Mouse (Mus musculus) left cerebral cortex, adult 18-20 months (tissue): ENCODE measurements around the gene Ptpn12. TPM values are rescaled to one million over a fixed set of nuclear protein-coding genes. Genes with fewer than 3 reads are reported as not detected.
A peak's percentile ranks its signal among the peaks of the same experiment; 100 is the strongest.

Experiments used
- DNase-seq, 2 experiments: peaks; one replicate each; pipeline ENCODE4 v3.0.0; 2021 to 2022; ENCODE audit warnings: low spot score in 2 of 2, mixed read lengths in 1 of 2
- long read RNA-seq, 2 experiments: library from polyadenylated mRNA; stranded (forward); transcript quantifications; one replicate each; pipeline ENCODE4 v2.0.0; 2021
- total RNA-seq, 2 experiments: library from RNA; stranded (reverse); gene quantifications; 2 replicates each; pipeline ENCODE4 v1.2.3; 2021

The Ptpn12 gene
- total RNA-seq = 10 to 100 TPM; 37.8 to 41.5 TPM
- long read RNA-seq, experiment 1, partial matches to known transcripts = 3 of 10 reads
- long read RNA-seq, experiment 1, other reads (novel, unspliced or antisense) = 4 of 10 reads
- long read RNA-seq, experiment 2, partial matches to known transcripts = 0 of 3 reads
- long read RNA-seq, experiment 2, other reads (novel, unspliced or antisense) = 0 of 3 reads

- peak; percentile 91 to 95 for DNase-seq
These were observed at the start of gene Ptpn12 for GRCm38 (mm10) chr5:21055820-21056531. Gene Ptpn12, minus strand, starts transcription at chr5:21055911.

DNA sequence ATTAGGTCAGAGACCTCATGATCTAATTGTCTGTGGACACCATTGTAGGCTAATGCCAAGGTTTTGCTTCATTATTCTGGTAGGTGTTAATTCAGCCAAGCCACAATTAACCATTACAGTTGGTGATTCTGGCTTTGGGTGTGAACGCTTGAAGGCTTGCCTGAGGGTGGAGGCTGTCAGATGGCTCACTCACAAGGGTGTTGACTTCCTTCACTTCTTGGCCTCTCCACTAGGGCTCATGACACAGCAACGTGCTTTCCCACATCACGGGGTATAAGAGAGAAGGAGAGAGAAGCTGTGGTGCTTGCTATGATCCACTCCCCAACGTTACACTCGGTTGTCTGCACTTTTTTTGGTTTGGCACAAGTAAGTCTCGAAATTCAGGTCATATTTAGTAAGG is 35.5 kb upstream of the Ptpn12 start:
- no peak for DNase-seq

- DNase-seq = no peak
These were observed 1.5 kb upstream of the Ptpn12 start for GRCm38 (mm10) chr5:21057217-21057616.

- no peak for DNase-seq
These were observed 884 bp upstream of the Ptpn12 start for GRCm38 (mm10) chr5:21056595-21056994.

DNA sequence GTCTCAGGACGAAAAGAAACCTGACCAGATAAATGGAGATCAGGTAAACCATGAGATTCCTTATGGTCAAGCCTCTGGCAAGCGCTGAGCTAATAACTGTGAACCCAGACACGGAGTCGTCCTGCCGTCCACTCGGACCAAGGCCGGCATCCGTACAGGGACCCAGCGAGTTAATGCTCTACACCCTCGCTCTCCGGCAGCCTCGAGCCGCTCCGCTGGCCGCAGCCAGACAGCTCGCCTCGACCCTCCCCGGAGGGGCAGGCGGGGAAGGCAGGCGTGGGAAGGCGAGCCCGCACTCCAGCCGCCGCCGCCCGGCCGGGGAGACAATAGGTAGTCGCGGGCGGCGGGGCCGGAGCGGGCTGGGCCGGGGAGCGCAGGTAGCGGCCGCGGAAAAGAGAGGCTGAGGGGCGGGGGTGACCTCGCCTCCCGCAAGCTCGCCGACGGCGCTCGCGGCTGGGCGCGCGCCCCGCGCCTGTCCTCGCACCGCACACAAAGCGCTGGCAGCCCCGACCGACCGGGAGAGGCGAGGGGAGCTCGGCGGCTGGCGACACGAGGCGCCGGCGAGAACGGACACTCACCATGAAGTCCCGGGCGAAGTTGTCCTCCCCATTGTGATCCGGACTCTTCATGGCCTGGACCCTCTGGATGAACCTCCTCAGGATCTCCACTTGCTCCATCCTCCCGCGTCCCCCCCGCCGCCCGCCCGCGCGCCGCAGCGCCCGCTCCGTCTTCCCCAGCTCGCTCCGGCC is 466 bp downstream of the Ptpn12 start:
- peak; percentile 33 to 45 for DNase-seq

DNA sequence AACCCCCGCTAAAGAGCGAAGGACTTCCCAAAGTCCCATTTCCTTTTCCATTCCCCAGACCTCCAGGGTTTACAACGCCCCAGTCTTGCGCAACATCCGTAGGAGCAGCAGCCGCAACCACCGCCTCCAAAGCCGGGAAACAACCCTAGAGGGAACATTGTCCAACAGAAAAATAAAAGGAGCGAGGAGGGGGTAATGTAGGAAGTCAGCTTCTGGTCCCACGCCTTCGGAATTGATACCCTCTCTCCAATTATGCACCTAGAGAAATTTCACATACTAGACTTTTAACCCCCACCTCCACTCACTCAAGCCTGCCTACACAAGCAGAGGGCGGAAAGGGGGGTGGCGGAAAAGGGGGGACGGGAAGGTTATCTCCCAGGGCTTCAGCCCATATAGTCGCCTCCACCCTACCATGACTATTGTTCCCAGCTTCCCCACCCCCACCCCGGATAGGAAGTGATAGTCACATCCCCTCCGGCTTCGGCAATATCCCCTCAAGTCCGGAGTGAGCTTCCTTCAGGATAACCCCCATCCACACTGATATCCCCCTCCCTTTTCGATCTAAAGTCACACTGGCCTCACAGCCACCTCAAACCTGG is 1.1 kb downstream of the Ptpn12 start:
- peak; percentile 60 for DNase-seq

DNA sequence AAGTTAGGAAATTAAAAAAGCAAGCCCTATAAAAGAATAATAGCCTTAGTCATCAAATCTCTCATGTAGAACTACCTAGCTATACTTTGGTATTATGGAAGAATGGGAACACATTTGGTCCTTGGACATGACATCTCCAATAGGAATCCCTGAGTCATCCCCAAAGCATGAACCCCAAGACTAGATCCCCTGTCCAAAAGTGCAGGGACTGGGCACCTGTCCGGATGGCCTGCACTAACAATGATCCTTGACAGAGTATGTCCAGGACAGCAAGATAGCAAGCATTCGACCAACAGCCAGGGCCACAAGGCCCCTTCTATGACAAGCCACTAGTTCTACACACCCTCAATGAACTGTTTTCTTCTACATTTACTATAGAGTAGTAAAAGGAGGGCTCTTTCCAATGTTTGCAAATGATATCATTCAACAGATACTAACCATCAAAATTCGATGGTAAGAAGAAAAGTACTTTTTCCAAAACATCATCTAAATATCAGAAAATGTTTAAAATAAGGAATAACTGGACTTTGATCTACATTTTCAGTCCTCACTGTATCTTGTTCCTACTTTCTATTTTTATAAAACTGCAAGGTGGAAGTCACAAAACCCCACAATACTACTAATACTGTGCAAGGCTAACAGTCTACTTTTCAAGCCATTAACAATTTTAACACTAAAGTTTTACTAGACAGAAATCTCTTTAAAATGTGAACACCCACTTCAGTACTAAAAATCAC is 2.0 kb downstream of the Ptpn12 start:
- DNase-seq = no peak

DNA sequence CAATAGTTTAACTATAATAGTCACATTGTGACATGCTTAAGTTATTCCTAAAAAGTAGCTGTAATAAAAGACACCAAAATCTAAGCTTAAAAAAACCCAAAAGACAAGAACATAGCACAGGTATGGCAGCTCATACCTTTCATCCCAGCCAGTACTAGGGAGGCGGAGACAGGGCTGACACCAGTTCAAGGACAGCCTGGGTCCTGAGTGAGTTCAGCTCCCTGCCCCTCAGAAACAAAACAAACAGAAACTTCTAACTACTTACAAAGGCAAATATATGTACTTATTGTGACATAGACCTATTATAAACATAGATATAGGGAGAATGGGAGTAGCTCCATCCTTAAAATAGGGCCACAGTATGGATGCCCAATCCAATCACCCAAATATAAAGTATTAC is 3.2 kb downstream of the Ptpn12 start:
- no peak for DNase-seq

GRCm38 (mm10) chr5:21050770-21051122 is 5.0 kb downstream of the Ptpn12 start:
- DNase-seq = no peak

- DNase-seq = peak; percentile 13 to 28
These were observed 5.5 kb downstream of the Ptpn12 start for GRCm38 (mm10) chr5:21050061-21050769.

GRCm38 (mm10) chr5:21049006-21049405 is 6.7 kb downstream of the Ptpn12 start:
- no peak for DNase-seq

GRCm38 (mm10) chr5:21047114-21047513 is 8.6 kb downstream of the Ptpn12 start:
- DNase-seq = no peak

- no peak for DNase-seq
These were observed 9.3 kb downstream of the Ptpn12 start for GRCm38 (mm10) chr5:21046150-21047048.

DNA sequence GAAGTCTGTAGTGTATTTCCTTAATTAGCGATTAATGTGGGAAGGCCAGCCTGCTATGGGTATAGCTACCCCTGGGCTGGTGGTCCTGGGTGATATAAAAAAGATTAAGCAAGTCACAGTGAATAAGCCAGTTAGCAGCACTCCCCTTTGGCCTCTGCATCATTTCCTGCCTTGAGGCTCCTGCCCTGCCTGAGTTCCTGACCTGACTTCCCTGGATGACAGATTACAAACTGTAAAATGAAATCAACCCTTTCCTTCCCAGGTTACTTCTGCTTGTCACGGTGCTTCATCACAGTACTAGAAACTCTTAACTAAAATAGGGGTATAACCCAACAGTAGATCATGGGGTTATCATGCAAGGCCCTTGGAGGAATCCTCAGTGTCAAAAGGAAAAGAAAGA is 10.2 kb downstream of the Ptpn12 start:
- DNase-seq = no peak

GRCm38 (mm10) chr5:21038100-21038499 is 17.6 kb downstream of the Ptpn12 start:
- no peak for DNase-seq

DNA sequence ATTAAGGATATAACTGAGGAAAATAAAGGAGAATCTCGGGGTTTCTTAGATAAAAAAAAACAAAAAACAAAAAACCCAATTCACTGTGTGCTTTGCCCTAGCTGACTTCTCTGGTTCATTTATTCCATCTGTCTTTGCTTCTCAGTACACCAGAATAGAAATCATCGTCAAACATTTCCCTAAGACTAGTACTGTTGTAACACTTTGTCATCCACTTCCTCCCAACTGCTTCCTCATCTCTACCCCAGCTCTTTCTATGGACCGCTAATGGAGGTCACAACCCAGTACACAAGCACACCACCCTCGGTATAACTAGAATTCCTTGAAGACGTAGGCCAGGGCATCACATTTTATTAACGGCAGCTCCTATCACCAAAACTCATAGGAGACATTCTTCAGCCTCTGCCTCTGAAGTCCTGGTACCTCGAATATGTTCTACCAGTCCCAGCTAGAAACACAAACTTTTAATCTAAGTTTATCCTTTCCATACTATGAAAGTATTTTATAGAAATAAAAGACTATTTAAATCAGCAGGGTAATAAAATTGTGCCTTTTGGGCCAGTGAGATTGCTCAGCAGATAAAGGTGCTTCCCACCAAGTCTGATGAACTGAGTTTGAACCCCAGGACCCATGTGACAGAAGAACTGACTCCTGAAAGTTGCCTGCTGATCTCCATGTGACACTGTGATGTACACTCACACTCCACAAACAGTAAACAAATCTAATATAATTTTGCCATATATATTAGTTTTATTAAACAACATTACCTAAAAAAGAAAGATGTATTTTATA is 19.8 kb downstream of the Ptpn12 start:
- DNase-seq = no peak

DNA sequence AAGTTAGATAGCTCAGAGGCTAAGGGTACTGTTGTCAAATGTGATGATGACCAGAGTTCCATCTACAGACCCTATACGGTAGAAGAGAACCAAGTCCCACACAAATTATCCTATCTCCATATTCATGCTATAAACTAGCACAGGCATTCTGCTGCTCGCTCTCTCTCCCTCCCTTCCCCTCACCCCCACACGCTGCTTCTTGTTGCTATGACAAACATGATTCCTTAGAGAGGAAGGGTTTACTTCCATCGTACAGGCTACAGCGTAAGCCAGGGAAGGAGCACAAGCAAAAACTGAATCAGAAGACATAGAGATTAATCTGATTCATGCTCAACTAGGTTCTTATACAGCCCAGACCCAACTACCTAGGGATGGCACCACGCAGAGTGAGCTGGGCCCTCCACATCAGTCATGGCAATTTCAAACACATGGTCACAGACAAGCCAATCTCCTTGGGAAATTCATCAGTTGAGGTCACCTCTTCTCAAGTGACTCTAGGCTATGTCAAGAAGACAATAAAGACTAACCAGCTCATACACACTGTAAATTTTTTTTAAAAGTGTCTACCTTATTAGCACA is 21.2 kb downstream of the Ptpn12 start:
- no peak for DNase-seq

GRCm38 (mm10) chr5:21033382-21034056 is 22.2 kb downstream of the Ptpn12 start:
- DNase-seq = no peak
